Mouse (Mus musculus) embryonic facial prominence, embryonic 15.5 days (tissue): ENCODE data around the gene Sytl3. TPM values are rescaled to one million over a fixed set of nuclear protein-coding genes. Genes with fewer than 3 reads are reported as not detected.

ENCODE experiments used
- ATAC-seq: fragments of 200-750 bp; cut with Nextera tagmentation; 2 replicates; pipeline ENCODE4 v1.8.0; 2017; ENCODE audit warnings: low read depth, moderate TSS enrichment; ENCODE audit not compliant: insufficient number of reproducible peaks, low FRiP score, low TSS enrichment
- H3K27ac ChIP-seq: fragments of 300-500 bp; sonication (generic); replicated peaks from 2 replicates; pipeline ENCODE4 v1.5.1; 2015; ENCODE audit warnings: mild to moderate bottlenecking, inconsistent platforms
- H3K27me3 ChIP-seq: fragments of 300-500 bp; sonication (generic); 2 replicates; pipeline ENCODE4 v1.6.1; 2015; ENCODE audit warnings: inconsistent platforms
- H3K36me3 ChIP-seq: fragments of 300-500 bp; sonication (generic); 2 replicates; pipeline ENCODE4 v1.6.1; 2015; ENCODE audit warnings: mild to moderate bottlenecking, inconsistent platforms
- H3K4me1 ChIP-seq: fragments of 300-500 bp; sonication (generic); 2 replicates; pipeline ENCODE4 v1.6.1; 2015; ENCODE audit warnings: inconsistent platforms
- H3K4me2 ChIP-seq: fragments of 300-500 bp; sonication (generic); replicated peaks from 2 replicates; pipeline ENCODE4 v1.6.1; 2015; ENCODE audit warnings: mild to moderate bottlenecking, inconsistent platforms
- H3K4me3 ChIP-seq: fragments of 300-500 bp; sonication (generic); replicated peaks from 2 replicates; pipeline ENCODE4 v1.5.1; 2015; ENCODE audit warnings: mild to moderate bottlenecking, inconsistent platforms
- H3K9ac ChIP-seq: fragments of 300-500 bp; sonication (generic); 2 replicates; pipeline ENCODE4 v1.6.1; 2015; ENCODE audit warnings: inconsistent platforms
- H3K9me3 ChIP-seq: fragments of 300-500 bp; sonication (generic); replicated peaks from 2 replicates; pipeline ENCODE4 v1.6.1; 2016; ENCODE audit warnings: inconsistent platforms
- WGBS: fragments of 180-500 bp; shearing (Covaris S2); methylation state at CpG from one replicate; pipeline ENCODE4 v1.1.7; 2015; 5-methylcytosine and 5-hydroxymethylcytosine counted together
- polyA plus RNA-seq: library from polyadenylated mRNA; unstranded; fragments of >200 nt; fragmentation: Nextera tagmentation; extraction: Ambion mirVana; gene quantifications from 2 replicates; pipeline ENCODE4 v1.2.1, GENCODE M21; 2015

Sytl3 gene
- polyA plus RNA-seq, 1 experiment from 2014 or later = 1.3 TPM

- Histone ChIP-seq H3K27ac (no peak overlapping the region), H3K27me3 (no peaks in the 10 kb centered on the region), H3K36me3 (peaks cover 15% of the 10 kb centered on the region), H3K4me2 (no peak overlapping the region), H3K9me3 (no peaks in the 10 kb centered on the region), H3K4me1 (peaks cover 39% of the 10 kb centered on the region), H3K4me3 (no peak overlapping the region), H3K9ac (no peak overlapping the region)
- ATAC-seq = no peak
- WGBS = 95% methylated on average over 15 of the region's 15 CpGs
Measured at GRCm38 (mm10) chr17:6739756-6740155, 80.9 kb downstream of the Sytl3 start.

- peaks cover 18% of the 10 kb centered on the region for H3K36me3 ChIP-seq
- no peak overlapping the region for H3K27ac ChIP-seq
- ATAC-seq = no peak
Measured at GRCm38 (mm10) chr17:6740331-6741170, 81.7 kb downstream of the Sytl3 start.

GRCm38 (mm10) chr17:6741271-6741670 is 82.4 kb downstream of the Sytl3 start:
- no peak overlapping the region for H3K4me2 ChIP-seq
- peaks cover 52% of the 10 kb centered on the region for H3K4me1 ChIP-seq
- no peaks in the 10 kb centered on the region for H3K27me3 ChIP-seq
- no peak overlapping the region for H3K27ac ChIP-seq
- 71% methylated on average over 12 of the region's 12 CpGs for WGBS
- no peak overlapping the region for H3K9ac ChIP-seq
- no peak for ATAC-seq
- peaks cover 22% of the 10 kb centered on the region for H3K36me3 ChIP-seq
- no peaks in the 10 kb centered on the region for H3K9me3 ChIP-seq
- H3K4me3 ChIP-seq = no peak overlapping the region

More at GRCm38 (mm10) chr17:6740331-6741170, 81.7 kb downstream of the Sytl3 start:
- H3K9ac ChIP-seq = no peak overlapping the region
- 80% methylated on average over 19 of the region's 19 CpGs for WGBS
- no peak overlapping the region for H3K4me3 ChIP-seq
- H3K9me3 ChIP-seq = no peaks in the 10 kb centered on the region
- H3K27me3 ChIP-seq = no peaks in the 10 kb centered on the region
- peaks cover 46% of the 10 kb centered on the region for H3K4me1 ChIP-seq
- H3K4me2 ChIP-seq = no peak overlapping the region

- WGBS = 66% methylated on average over 33 of the region's 33 CpGs
- peak; percentile 55; the same call in 1 of the 2 replicates for ATAC-seq
- Histone ChIP-seq H3K36me3 (peaks cover 25% of the 10 kb centered on the region), H3K27me3 (no peaks in the 10 kb centered on the region), H3K27ac (peak overlapping the region; percentile 30), H3K9ac (no peak overlapping the region), H3K9me3 (no peaks in the 10 kb centered on the region), H3K4me2 (no peak overlapping the region), H3K4me1 (peaks cover 46% of the 10 kb centered on the region), H3K4me3 (no peak overlapping the region)
Measured at GRCm38 (mm10) chr17:6742083-6743038, 83.5 kb downstream of the Sytl3 start.

GRCm38 (mm10) chr17:6743039-6743575 is 84.2 kb downstream of the Sytl3 start:
- no peak overlapping the region for H3K4me3 ChIP-seq

GRCm38 (mm10) chr17:6743787-6744239 is 84.9 kb downstream of the Sytl3 start:
- peaks cover 50% of the 10 kb centered on the region for H3K4me1 ChIP-seq
- no peaks in the 10 kb centered on the region for H3K27me3 ChIP-seq
- no peak for ATAC-seq

More at GRCm38 (mm10) chr17:6743039-6743575, 84.2 kb downstream of the Sytl3 start:
- no peaks in the 10 kb centered on the region for H3K9me3 ChIP-seq
- no peak for ATAC-seq
- H3K27me3 ChIP-seq = no peaks in the 10 kb centered on the region
- H3K4me2 ChIP-seq = no peak overlapping the region
- peaks cover 24% of the 10 kb centered on the region for H3K36me3 ChIP-seq
- 0 out of 2 replicates have a peak overlapping the region, but pooled peaks have one; percentile 34 for H3K27ac ChIP-seq
- H3K9ac ChIP-seq = no peak overlapping the region
- 83% methylated on average over 11 of the region's 11 CpGs for WGBS
- peaks cover 46% of the 10 kb centered on the region for H3K4me1 ChIP-seq

GRCm38 (mm10) chr17:6744366-6744765 is 85.5 kb downstream of the Sytl3 start:
- H3K4me1 ChIP-seq = peaks cover 53% of the 10 kb centered on the region
- H3K27me3 ChIP-seq = no peaks in the 10 kb centered on the region
- H3K4me2 ChIP-seq = no peak overlapping the region
- 0 out of 2 replicates have a peak overlapping the region, but pooled peaks have one; percentile 36 for H3K27ac ChIP-seq
- WGBS = 43% methylated on average over 9 of the region's 9 CpGs
- H3K4me3 ChIP-seq = no peak overlapping the region
- H3K9ac ChIP-seq = no peak overlapping the region
- H3K9me3 ChIP-seq = no peaks in the 10 kb centered on the region
- peaks cover 14% of the 10 kb centered on the region for H3K36me3 ChIP-seq
- ATAC-seq = no peak

More at GRCm38 (mm10) chr17:6743787-6744239, 84.9 kb downstream of the Sytl3 start:
- no peaks in the 10 kb centered on the region for H3K9me3 ChIP-seq
- H3K9ac ChIP-seq = no peak overlapping the region
- H3K36me3 ChIP-seq = peaks cover 17% of the 10 kb centered on the region
- 0 out of 2 replicates have a peak overlapping the region, but pooled peaks have one; percentile 36 for H3K27ac ChIP-seq
- no peak overlapping the region for H3K4me3 ChIP-seq
- H3K4me2 ChIP-seq = no peak overlapping the region
- 50% methylated on average over 11 of the region's 11 CpGs for WGBS

- H3K4me1 ChIP-seq = peaks cover 53% of the 10 kb centered on the region
- H3K36me3 ChIP-seq = peaks cover 9% of the 10 kb centered on the region; the same call in 1 of the 2 replicates
- H3K4me3 ChIP-seq = no peak overlapping the region
- H3K27me3 ChIP-seq = no peaks in the 10 kb centered on the region
- H3K9ac ChIP-seq = no peak overlapping the region
- no peak for ATAC-seq
- H3K9me3 ChIP-seq = no peaks in the 10 kb centered on the region
- no peak overlapping the region for H3K27ac ChIP-seq
- H3K4me2 ChIP-seq = no peak overlapping the region
- WGBS = 82% methylated on average over 14 of the region's 14 CpGs
Measured at GRCm38 (mm10) chr17:6744871-6745270, 86.0 kb downstream of the Sytl3 start.

- Histone ChIP-seq H3K27me3 (no peaks in the 10 kb centered on the region), H3K36me3 (peaks cover 9% of the 10 kb centered on the region; the same call in 1 of the 2 replicates), H3K4me2 (no peak overlapping the region; the same call in 1 of the 2 replicates), H3K4me1 (peaks cover 53% of the 10 kb centered on the region), H3K9me3 (no peaks in the 10 kb centered on the region), H3K9ac (no peak overlapping the region), H3K27ac (no peak overlapping the region), H3K4me3 (no peak overlapping the region)
- no peak for ATAC-seq
- 39% methylated on average over 5 of the region's 5 CpGs for WGBS
Measured at GRCm38 (mm10) chr17:6745503-6745902, 86.6 kb downstream of the Sytl3 start.

- H3K27ac ChIP-seq = peak overlapping the region; percentile 53; the same call in 1 of the 2 replicates
- H3K9me3 ChIP-seq = no peaks in the 10 kb centered on the region
- H3K9ac ChIP-seq = no peak overlapping the region
- no peak for ATAC-seq
- H3K36me3 ChIP-seq = peaks cover 9% of the 10 kb centered on the region; the same call in 1 of the 2 replicates
- no peak overlapping the region for H3K4me3 ChIP-seq
- no peak overlapping the region; the same call in 1 of the 2 replicates for H3K4me2 ChIP-seq
- WGBS = 50% methylated on average over 9 of the region's 9 CpGs
- H3K27me3 ChIP-seq = no peaks in the 10 kb centered on the region
- peaks cover 58% of the 10 kb centered on the region for H3K4me1 ChIP-seq
Measured at GRCm38 (mm10) chr17:6745975-6746374, 87.1 kb downstream of the Sytl3 start.
